Mouse (Mus musculus) embryonic facial prominence, embryonic 11.5 days (tissue): ENCODE measurements at regions not wholly inside any gene's neighbourhood (a gene's known extent, or its start where the extent isn't known, plus 50 kb on each side); places are given as distances from the start of the nearest gene placed in this dataset.

Source experiments
- ATAC-seq: fragments of 200-750 bp; cut with Nextera tagmentation; replicated peaks from 2 replicates; pipeline ENCODE4 v1.8.0; 2017; ENCODE audit warnings: low read depth; ENCODE audit not compliant: insufficient number of reproducible peaks, low FRiP score, low TSS enrichment
- DNase-seq: peaks from one replicate; pipeline ENCODE4 v3.0.0-alpha.2; 2015; ENCODE audit warnings: low spot score
- H3K27ac ChIP-seq: fragments of 300-500 bp; sonication (generic); replicated peaks from 2 replicates; pipeline ENCODE4 v1.5.1; 2014; ENCODE audit warnings: mild to moderate bottlenecking, low read depth, low read length, control low read depth
- H3K27me3 ChIP-seq: fragments of 300-500 bp; sonication (generic); 2 replicates; pipeline ENCODE4 v1.6.1; 2014; ENCODE audit warnings: mild to moderate bottlenecking, low read length, moderate library complexity, mixed read lengths; ENCODE audit not compliant: control insufficient read depth, insufficient read depth
- H3K36me3 ChIP-seq: fragments of 300-500 bp; sonication (generic); replicated peaks from 2 replicates; pipeline ENCODE4 v1.6.1; 2014; ENCODE audit warnings: low read depth, mild to moderate bottlenecking, low read length, moderate library complexity, mixed read lengths; ENCODE audit not compliant: control insufficient read depth, insufficient read depth
- H3K4me1 ChIP-seq: fragments of 300-500 bp; sonication (generic); 2 replicates; pipeline ENCODE4 v1.6.1; 2014; ENCODE audit warnings: low read length, mixed read lengths; ENCODE audit not compliant: control insufficient read depth, insufficient read depth
- H3K4me2 ChIP-seq: fragments of 300-500 bp; sonication (generic); 2 replicates; pipeline ENCODE4 v1.6.1; 2014; ENCODE audit warnings: low read depth, mild to moderate bottlenecking, control low read depth, low read length, moderate library complexity
- H3K4me3 ChIP-seq: fragments of 300-500 bp; sonication (generic); 2 replicates; pipeline ENCODE4 v1.5.1; 2014; ENCODE audit warnings: low read depth, low read length, control low read depth
- H3K9ac ChIP-seq: fragments of 300-500 bp; sonication (generic); replicated peaks from 2 replicates; pipeline ENCODE4 v1.6.1; 2014; ENCODE audit warnings: mild to moderate bottlenecking, control low read depth, low read length
- H3K9me3 ChIP-seq: fragments of 300-500 bp; sonication (generic); replicated peaks from 2 replicates; pipeline ENCODE4 v1.6.1; 2016; ENCODE audit warnings: mild to moderate bottlenecking, low read length, inconsistent platforms, mixed read lengths; ENCODE audit not compliant: control insufficient read depth
- WGBS: fragments of 180-500 bp; shearing (Covaris S2); extraction: QIAGEN DNeasy Blood & Tissue Kit; methylation state at CpG from one replicate; pipeline ENCODE4 v1.1.7; 2014; 5-methylcytosine and 5-hydroxymethylcytosine counted together

- ATAC-seq, result no peak
- no peaks in the 10 kb centered on the region for H3K36me3 ChIP-seq
- H3K9me3 ChIP-seq, result no peaks in the 10 kb centered on the region
- no peak for DNase-seq
- H3K4me1 ChIP-seq, result no peaks in the 10 kb centered on the region
- H3K9ac ChIP-seq, result no peak overlapping the region
- no peak overlapping the region for H3K4me2 ChIP-seq
- H3K4me3 ChIP-seq, result no peak overlapping the region
- H3K27ac ChIP-seq, result no peak overlapping the region
- no peaks in the 10 kb centered on the region for H3K27me3 ChIP-seq
- WGBS, result 39% methylated on average over 4 of the region's 4 CpGs
Measured at GRCm38 (mm10) chr14:46613748-46614147, 146.6 kb upstream of the Cdkn3 start.

DNA sequence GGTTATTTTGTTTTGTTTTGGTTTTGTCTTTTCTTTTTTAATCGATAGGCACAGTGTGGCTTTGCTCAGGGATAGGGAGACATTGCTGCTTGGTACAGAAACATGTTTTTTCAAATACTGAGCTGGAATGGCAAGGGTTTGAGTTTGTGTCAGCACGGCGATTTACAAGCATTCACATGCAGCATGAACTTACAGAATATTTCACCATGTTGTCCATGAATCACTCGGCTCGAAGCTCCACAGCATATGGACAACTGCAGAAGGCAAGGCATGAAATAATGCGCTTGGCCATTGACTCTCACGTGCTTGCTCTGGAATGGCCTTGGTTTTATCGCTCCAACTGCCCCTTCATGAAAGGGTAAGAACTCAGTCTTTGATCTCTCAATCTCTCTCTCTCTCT, 147.1 kb upstream of the Cdkn3 start:
- H3K4me2 ChIP-seq, result no peak overlapping the region
- WGBS, result 76% methylated on average over 8 of the region's 8 CpGs
- ATAC-seq (no peak), DNase-seq (no peak)
- no peaks in the 10 kb centered on the region for H3K36me3 ChIP-seq
- H3K4me3 ChIP-seq, result no peak overlapping the region
- no peak overlapping the region for H3K9ac ChIP-seq
- no peak overlapping the region for H3K27ac ChIP-seq
- H3K4me1 ChIP-seq, result no peaks in the 10 kb centered on the region
- no peaks in the 10 kb centered on the region for H3K27me3 ChIP-seq
- H3K9me3 ChIP-seq, result no peaks in the 10 kb centered on the region; the same call in 1 of the 2 replicates

- ATAC-seq (no peak), DNase-seq (no peak)
- H3K4me1 ChIP-seq, result no peaks in the 10 kb centered on the region
- H3K36me3 ChIP-seq, result no peaks in the 10 kb centered on the region
- no peak overlapping the region for H3K4me3 ChIP-seq
- H3K27ac ChIP-seq, result no peak overlapping the region
- no peaks in the 10 kb centered on the region for H3K27me3 ChIP-seq
- H3K9me3 ChIP-seq, result no peaks in the 10 kb centered on the region; the same call in 1 of the 2 replicates
- no peak overlapping the region for H3K4me2 ChIP-seq
- no peak overlapping the region for H3K9ac ChIP-seq
- WGBS, result 62% methylated on average over 9 of the region's 9 CpGs
Measured at GRCm38 (mm10) chr14:46612584-46612983, 147.8 kb upstream of the Cdkn3 start.

DNA sequence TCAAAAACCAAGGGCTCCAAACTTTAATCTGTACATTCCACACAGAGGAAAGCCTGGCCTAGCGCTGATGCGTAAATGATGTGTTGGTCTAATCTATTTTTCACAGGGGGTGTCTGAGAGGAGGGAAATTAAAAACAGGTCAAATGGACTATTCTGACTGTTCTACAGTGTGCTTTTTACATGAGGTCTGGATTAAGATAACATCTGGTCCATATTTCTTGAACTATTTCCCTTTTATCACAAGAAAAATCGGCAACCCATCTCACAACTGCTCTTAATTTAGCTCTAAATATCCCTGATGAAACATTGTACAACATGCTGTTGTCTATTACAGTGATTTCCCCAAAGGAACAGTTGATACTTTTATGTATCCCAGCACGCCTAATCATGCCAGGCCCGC, 149.4 kb upstream of the Cdkn3 start:
- Histone ChIP-seq H3K4me3 (no peak overlapping the region), H3K27ac (no peak overlapping the region), H3K9ac (no peak overlapping the region), H3K9me3 (no peaks in the 10 kb centered on the region; the same call in 1 of the 2 replicates), H3K36me3 (no peaks in the 10 kb centered on the region), H3K4me1 (no peaks in the 10 kb centered on the region), H3K27me3 (no peaks in the 10 kb centered on the region), H3K4me2 (no peak overlapping the region)
- DNase-seq (peak; percentile 78), ATAC-seq (no peak)
- WGBS, result 51% methylated on average over 5 of the region's 5 CpGs

DNA sequence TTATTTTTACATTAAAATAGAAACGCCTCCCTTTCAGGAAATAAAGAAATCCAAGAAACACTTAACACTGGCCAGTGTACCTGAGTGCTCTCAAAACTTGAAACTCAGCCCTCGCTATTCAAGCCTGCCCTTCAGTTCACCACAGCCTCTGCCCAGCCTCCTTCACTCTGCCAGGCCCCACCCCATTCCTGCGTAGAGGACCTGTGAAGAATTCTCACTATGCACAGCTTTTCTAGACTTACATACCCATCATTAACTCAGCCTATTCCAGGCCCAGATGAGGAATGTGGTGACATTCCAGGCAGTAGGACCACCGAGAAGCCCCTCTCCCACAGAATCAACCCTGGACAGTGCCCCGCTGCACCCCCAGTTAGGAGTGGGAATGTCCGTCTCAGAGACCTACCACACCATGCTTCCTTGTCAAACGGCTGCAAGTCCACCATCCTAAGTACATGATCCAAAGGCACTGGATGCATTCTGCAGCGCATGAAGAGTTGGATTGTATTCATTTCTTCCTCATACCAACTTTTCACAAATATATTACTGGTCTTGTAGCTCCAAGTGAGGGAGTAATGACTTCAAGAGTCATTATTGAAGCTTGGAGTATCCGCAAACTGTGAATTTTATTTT, 150.0 kb upstream of the Cdkn3 start:
- ATAC-seq (no peak), DNase-seq (no peak)
- no peaks in the 10 kb centered on the region for H3K27me3 ChIP-seq
- no peak overlapping the region for H3K27ac ChIP-seq
- no peak overlapping the region for H3K9ac ChIP-seq
- H3K4me3 ChIP-seq, result no peak overlapping the region
- H3K9me3 ChIP-seq, result no peaks in the 10 kb centered on the region; the same call in 1 of the 2 replicates
- 68% methylated on average over 9 of the region's 9 CpGs for WGBS
- H3K36me3 ChIP-seq, result no peaks in the 10 kb centered on the region
- H3K4me2 ChIP-seq, result no peak overlapping the region
- H3K4me1 ChIP-seq, result no peaks in the 10 kb centered on the region

- Histone ChIP-seq H3K36me3 (no peaks in the 10 kb centered on the region), H3K4me3 (no peak overlapping the region), H3K27me3 (no peaks in the 10 kb centered on the region; the same call in 1 of the 2 replicates), H3K9ac (no peak overlapping the region), H3K4me1 (peaks cover 6% of the 10 kb centered on the region), H3K9me3 (no peaks in the 10 kb centered on the region; the same call in 1 of the 2 replicates), H3K27ac (no peak overlapping the region), H3K4me2 (no peak overlapping the region)
- DNase-seq, result no peak
- WGBS, result 67% methylated on average over 3 of the region's 3 CpGs
- ATAC-seq, result no peak
Measured at GRCm38 (mm10) chr14:46606694-46607093, 153.6 kb upstream of the Cdkn3 start.

DNA sequence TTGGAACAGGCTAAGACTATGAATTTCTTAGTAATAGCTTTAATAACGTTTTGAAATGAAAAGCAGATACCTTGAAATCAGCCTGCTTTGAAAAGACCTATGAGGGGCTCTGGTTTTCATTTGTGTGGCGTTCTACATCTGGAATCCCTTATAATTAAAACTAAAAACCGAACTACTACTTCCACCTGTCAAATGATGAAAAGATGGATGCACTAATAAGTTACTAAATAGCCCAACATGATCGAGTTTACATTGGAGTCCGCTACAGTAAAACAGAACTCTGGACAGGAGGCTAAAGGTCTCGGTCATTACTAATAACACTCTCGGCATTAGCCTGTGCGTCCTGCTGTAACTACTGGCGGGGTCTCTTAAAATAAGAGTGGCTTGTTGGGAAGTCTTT, 154.3 kb upstream of the Cdkn3 start:
- Histone ChIP-seq H3K9ac (no peak overlapping the region), H3K4me2 (no peak overlapping the region), H3K9me3 (no peaks in the 10 kb centered on the region; the same call in 1 of the 2 replicates), H3K27me3 (no peaks in the 10 kb centered on the region; the same call in 1 of the 2 replicates), H3K4me3 (no peak overlapping the region), H3K36me3 (no peaks in the 10 kb centered on the region), H3K4me1 (peaks cover 6% of the 10 kb centered on the region), H3K27ac (no peak overlapping the region)
- ATAC-seq, result no peak
- DNase-seq, result peak; percentile 80
- 23% methylated on average over 9 of the region's 9 CpGs for WGBS

DNA sequence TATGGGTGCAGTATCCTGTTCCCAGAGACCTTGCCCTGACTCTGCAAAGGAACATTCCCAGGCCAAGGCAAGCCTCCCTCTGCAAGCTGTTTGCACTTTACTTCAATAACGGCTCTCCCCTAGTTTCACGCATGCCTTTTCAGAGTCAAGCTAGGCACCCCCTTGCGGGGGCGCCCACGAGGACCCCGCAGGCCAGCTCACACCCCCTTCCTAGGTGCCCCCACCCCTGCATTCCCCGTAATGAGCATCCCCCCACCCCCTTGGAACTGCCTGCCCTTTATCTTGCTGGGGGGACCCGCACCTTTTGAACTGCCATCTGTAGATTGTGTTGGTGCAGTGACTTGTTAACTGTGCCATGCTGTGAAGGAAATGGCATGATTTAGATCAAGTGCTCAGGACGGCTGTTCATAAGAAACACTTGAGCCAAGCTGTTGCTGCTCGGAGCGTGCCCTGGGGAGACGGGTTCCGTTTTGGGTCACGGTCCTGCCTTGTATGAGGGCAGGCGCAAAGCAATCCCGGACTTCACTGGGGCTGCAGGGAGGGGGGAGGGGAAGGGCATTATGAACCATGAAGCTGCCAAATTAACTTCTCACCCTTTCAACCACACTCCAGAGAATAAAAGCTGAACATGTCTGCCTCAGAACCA, 155.3 kb upstream of the Cdkn3 start:
- WGBS, result 10% methylated on average over 16 of the region's 16 CpGs
- Histone ChIP-seq H3K36me3 (no peaks in the 10 kb centered on the region), H3K27ac (0 out of 2 replicates have a peak overlapping the region, but pooled peaks have one; percentile 11), H3K9me3 (no peaks in the 10 kb centered on the region; the same call in 1 of the 2 replicates), H3K4me1 (peaks cover 6% of the 10 kb centered on the region), H3K9ac (no peak overlapping the region), H3K4me2 (peak overlapping the region; percentile 26), H3K27me3 (no peaks in the 10 kb centered on the region; the same call in 1 of the 2 replicates), H3K4me3 (no peak overlapping the region)
- DNase-seq (peak; percentile 75), ATAC-seq (peak; percentile 62)
